Mouse (Mus musculus) liver, postnatal 0 days (tissue): Measurements from ENCODE around the gene Gpc6.

ENCODE experiments used
- CTCF ChIP-seq: sonication (generic); IDR thresholded peaks from 2 replicates; pipeline ENCODE4 v1.5.1; 2016; ENCODE audit warnings: antibody characterized with exemption, low read depth
- EP300 ChIP-seq: IDR thresholded peaks from 2 replicates; pipeline ENCODE4 v1.6.1; 2016; ENCODE audit warnings: antibody characterized with exemption, low read depth, mild to moderate bottlenecking

- TF ChIP-seq CTCF: no peak
- TF ChIP-seq EP300: no peak
Observed at GRCm38 (mm10) chr14:117918724-117919123, 993.6 kb downstream of the Gpc6 start.
